Mouse (Mus musculus) NIH3T3 (cell line): ENCODE measurements around the gene Krt16.
"Not testable (repeated sequence)": the region's sequence is repeated elsewhere in the genome, so short reads cannot be mapped to it uniquely, and the experiment has no call there.

Experiments used
- DNase-seq: peaks from one replicate; pipeline ENCODE4 v3.0.0-alpha.2; 2012; ENCODE audit warnings: low read depth

The Krt16 gene

DNA sequence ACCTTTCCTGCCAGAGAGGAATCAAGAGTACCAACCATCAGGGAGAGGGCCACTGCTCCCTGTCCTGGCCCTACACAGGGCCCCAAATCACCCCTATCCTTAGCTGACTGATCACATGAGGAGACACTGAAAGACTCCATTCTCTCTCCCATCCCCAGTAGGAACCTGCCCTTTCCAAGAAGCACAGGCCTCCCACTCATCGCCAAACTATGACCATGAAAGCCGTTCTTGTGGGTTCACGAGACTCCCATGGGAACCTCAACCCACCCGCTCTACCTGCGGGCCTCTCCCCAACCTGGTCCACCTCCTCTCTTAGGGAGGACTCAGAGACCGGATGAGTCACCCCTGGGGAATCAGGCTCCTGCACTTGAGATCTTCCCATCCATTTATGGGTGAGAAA, 6.8 kb upstream of the Krt16 start:
- DNase-seq, result no peak

DNA sequence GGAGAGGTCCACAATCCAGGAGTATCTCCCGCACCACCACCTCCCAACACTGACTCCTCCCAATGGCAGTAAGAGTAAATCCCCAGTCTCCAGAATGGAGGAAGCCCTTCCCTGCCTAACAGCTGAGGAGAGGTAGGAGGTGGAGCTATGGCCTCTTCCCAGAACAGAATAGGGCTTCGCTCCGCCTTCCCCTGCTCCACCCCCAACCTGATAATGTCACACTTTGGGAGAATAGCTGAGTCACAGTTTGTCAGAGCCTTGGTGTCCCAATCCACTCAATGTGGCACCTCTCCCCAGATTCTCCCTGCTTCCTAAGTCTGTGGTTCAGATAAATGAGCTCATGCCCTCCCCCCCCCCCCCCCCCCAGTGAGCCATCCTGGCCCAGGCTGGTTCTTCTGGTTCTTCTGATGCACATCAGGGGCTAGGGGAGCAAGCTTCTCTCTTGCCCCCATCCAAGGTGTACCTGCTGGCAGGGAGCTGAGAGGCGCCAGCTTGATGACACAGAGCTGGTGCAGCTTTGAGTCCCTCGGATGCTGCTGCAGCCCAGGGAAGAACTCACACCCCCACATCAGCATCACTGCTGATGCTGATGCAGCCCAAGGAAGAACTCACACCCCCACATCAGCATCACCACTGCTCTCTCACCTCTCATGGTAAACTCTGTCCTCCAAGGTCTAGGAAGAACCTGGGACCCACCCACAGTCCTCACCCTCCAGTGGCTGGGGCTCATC, 5.8 kb upstream of the Krt16 start:
- DNase-seq, result no peak

DNA sequence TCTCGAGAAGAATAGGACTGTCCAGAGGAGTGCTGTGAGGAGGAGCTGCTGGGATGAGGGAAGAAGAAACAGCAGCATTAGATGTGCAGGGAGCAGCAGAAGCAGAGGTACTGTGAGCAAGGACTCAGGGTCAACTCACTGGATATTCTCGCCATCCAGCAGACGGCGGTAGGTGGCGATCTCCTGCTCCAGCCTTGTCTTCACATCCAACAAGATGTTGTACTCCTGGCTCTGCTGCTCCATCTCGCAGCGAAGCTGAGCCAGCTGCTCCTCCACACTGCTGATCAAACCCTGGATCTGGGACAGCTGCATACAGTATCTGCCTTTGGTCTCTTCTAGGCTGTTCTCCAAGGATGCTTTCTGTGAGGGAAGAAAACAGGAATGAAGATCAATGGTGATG, 2.2 kb downstream of the Krt16 start:
- not testable (repeated sequence) for DNase-seq

GRCm38 (mm10) chr11:100240272-100240671, 8.4 kb downstream of the Krt16 start:
- not testable (repeated sequence) for DNase-seq

DNA sequence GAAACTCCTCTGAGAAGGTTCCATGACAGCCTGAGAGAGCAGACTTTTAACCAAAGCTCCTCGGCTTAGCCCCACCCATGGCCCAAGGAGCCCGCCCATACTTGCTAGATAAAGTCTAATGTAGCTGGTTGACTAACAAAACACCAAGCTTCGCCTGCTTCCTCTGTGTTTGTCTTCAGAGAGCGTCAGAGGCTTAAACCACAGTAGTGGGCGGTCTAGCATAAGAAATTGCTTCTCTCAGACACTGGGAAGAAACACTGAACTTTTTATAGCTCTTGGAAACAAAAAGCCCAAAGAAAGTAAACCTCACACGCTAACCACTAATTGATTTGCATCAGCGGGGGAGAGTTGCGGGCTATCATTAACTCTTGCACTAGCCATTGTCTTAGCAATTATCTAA, 27.0 kb downstream of the Krt16 start:
- no peak for DNase-seq

- no peak for DNase-seq
Measured at GRCm38 (mm10) chr11:100219304-100219703, 29.4 kb downstream of the Krt16 start.

- no peak for DNase-seq
Measured at GRCm38 (mm10) chr11:100208542-100208941, 40.2 kb downstream of the Krt16 start.

GRCm38 (mm10) chr11:100207498-100207897, 41.2 kb downstream of the Krt16 start, which contains the start of gene Krt14:
Gene Krt14, minus strand, starts transcription at chr11:100207548.
- DNase-seq, result peak; percentile 55

DNA sequence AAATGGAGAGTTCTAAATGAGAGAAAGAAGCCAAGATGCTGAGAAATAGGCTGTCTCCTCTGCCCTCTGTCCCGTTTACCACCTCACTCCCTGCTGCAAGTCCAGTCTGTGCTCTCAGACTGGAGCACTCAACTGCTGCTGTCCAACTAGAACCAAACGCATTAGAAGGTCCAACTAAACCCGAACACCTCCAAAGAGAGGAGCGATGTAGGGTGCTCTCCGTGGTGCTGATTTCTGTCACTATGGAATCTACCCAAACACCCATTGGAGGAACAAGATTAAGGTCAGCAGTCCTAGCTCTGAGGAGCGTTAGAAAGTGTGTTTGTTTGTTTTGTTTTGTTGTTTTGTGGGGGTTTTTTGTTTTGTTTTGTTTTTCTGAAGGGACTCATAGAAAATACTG, 45.3 kb downstream of the Krt16 start:
- DNase-seq, result peak; percentile 83

GRCm38 (mm10) chr11:100202906-100203305, 45.8 kb downstream of the Krt16 start:
- no peak for DNase-seq

GRCm38 (mm10) chr11:100200104-100200820, 48.4 kb downstream of the Krt16 start:
- peak; percentile 60 for DNase-seq

DNA sequence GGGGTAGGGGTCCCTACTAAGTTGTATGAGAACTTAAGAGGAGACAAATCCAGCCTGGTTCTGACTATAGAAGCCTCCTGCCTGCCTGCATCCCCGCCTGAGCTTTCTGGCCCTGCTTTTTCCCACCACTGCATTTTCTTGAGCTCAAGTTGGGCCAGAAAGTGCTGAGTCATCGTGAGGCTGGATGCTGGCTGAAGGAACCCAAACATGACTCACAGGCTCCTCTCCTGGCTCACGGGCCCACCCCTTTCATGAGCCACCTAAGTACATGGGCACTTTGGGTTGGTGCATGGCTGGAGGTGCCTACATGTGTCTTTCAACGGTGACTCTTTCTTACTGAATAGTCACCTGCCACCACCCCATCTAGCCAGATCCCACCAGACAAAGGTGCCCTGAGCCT, 50.0 kb downstream of the Krt16 start:
- DNase-seq, result peak; percentile 94
